Mouse (Mus musculus) testis, adult 2 months (tissue): ENCODE results near the gene Ube2g2.

Experiments used
- CTCF ChIP-seq: fragments of 200-500 bp; IDR thresholded peaks from 2 replicates; pipeline ENCODE4 v1.5.1; 2012; ENCODE audit warnings: low read depth, mild to moderate bottlenecking, inconsistent platforms, low read length, moderate library complexity; ENCODE audit not compliant: control insufficient read depth, insufficient read depth, insufficient replicate concordance
- POLR2A ChIP-seq: fragments of 200-500 bp; IDR thresholded peaks from 2 replicates; pipeline ENCODE4 v1.6.1; 2012; ENCODE audit warnings: low read depth, mild to moderate bottlenecking, inconsistent platforms, low read length, moderate library complexity; ENCODE audit not compliant: control insufficient read depth

DNA sequence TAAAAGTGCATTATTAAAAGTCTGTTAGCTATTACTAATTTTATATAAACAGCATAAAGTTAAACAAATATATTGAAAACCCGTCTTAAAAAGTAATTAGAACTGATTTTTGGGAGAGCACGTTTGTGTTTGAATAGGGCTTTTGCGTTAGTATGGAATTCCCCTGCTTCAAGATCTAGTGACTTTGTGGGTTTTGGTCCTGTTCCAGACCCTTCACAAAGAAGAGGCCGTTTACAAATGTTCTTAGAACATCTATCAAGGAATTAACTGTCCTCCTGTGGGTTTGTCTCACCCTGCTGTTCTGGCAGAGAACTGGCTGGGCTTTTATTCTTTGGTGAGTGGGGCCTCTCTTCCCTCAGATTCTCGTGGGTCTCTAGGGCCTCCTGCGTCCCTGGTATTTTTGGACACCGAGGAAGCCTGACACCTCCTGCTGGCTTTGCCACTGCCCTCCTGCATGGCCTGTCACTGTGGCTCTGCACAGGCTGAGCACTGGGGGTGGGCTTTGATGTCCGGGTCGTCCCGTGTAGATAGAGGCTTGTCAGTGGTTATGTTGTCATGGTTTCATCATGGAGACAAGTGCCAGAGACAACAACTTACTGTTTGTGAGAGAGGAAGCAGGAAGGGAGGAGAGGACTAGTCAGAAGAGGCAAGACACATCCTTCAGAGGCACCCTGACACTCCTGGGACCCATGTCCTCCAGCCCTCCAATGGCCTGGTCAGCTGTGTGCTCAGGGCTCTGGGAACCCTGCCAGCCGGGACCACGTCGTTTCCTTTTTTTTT, 12.6 kb downstream of the Ube2g2 start:
- no peak for TF ChIP-seq CTCF
- TF ChIP-seq POLR2A = no peak
